Mouse (Mus musculus) thymus, adult 2 months (tissue): Measurements from ENCODE around the gene Cdh3.

Source experiments
- CTCF ChIP-seq: fragments of 200-500 bp; IDR thresholded peaks from 2 replicates; pipeline ENCODE4 v1.5.1; 2012; ENCODE audit warnings: mild to moderate bottlenecking, control low read depth, low read length, moderate library complexity, borderline replicate concordance; ENCODE audit not compliant: control insufficient read depth, poor library complexity, insufficient read depth; ENCODE audit errors: extremely low read depth
- POLR2A ChIP-seq: fragments of 200-500 bp; IDR thresholded peaks from 2 replicates; pipeline ENCODE4 v1.6.1; 2012; ENCODE audit warnings: mild to moderate bottlenecking, low read length, control low read depth, moderate library complexity; ENCODE audit not compliant: control insufficient read depth, poor library complexity, insufficient read depth; ENCODE audit errors: extremely low read depth

- no peak for TF ChIP-seq CTCF
- TF ChIP-seq POLR2A: no peak
These were observed 5.2 kb upstream of the Cdh3 start for GRCm38 (mm10) chr8:106505328-106505965.
